Mouse (Mus musculus): Measurements from ENCODE around the gene Map7d1.

DNA sequence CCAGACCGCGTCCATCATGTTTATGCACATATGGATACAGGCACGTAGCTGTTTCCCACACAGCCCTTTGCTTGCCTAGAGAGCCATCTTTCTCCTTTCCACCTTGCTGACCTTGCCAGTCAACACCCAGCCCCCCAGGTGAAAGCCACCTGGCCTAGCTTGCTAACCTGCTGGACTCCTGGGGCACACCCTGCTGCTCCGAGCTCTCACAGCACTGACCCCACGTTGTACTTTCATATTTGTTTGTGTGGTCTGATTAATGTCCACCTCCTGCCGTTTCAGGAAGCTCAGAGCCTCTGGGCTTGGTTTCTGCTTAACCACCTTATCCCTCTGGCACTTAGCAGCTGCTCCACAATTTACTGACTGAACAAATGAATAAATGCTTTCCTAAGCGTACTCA lies 26.2 kb downstream of the Map7d1 start:
- TF ChIP-seq CTCF (IDR thresholded peaks at IDR 0.05; ENCODE audit: control insufficient read depth, insufficient read depth, low read length) (no peak), POLR2A (IDR thresholded peaks at IDR 0.05; ENCODE audit: borderline replicate concordance, control insufficient read depth, low read depth, low read length) (no peak)
